Mouse (Mus musculus): ENCODE data around the gene P3h3.

DNA sequence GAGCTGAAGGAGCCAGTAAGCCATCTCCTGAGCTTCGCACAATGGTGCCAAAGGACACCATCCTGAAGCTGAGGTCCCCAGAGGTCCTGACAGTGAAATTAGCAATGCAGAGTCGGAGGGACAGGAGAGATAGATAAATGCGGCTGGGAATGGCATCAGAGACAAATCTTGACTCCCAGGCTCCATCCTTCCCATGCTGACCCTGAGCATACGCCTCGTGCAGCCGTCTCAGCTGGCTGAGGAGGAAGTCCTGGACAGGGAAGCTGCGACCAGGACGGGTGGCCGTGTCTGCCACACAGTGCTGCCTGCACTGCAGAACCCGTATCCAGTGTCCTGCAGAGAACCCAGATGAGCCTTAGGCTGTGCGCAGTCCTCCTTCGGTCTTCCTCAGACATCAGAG is 2.9 kb downstream of the P3h3 start:
- TF ChIP-seq CTCF (IDR thresholded peaks at IDR 0.05; ENCODE audit: low read depth, low read length) (no peak), POLR2A (IDR thresholded peaks at IDR 0.05; ENCODE audit: borderline replicate concordance, low read depth, low read length) (no peak)
